Mouse (Mus musculus): ENCODE measurements around the gene Negr1.

Negr1 gene

DNA sequence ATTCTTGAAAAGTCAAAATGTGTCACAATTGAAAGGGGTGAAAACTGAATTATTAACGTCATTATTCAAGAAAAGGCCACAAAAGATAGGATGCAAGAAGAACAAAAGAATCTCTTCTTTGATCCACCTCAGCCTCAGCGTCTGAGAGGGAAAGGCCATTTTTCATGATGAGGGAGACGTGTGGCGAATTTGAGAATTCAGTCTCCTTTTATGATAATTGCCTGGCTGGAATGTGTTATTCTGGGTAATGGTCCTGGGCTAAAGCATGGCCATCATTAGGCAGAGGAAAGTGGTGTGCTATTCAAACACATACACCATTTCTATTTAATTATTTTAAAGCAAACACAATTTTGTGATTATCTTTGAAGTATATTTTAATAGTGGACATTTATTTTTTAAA lies 663.3 kb downstream of the Negr1 start:
- DNase-seq (ENCODE audit: low spot score), result no peak

DNA sequence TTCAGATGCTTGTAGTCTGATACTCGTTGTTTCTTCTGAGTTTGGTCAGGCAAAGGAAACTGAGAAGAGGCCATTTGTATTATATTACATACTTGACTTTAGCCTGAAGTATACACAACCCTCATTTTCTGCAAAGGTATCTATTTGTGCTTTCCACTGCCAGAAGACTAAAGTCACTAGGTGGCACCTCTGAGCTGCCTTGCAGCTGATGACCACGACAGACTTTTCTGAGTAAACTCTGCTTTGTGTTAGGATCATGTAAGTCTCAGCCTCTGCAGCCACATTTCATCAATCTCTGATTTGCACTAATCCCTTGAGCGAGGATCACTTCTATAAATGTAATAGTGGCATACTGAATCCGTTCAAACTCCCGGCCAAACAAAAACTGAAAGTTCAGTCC lies 671.1 kb downstream of the Negr1 start:
- DNase-seq (ENCODE audit: low spot score), result peak; percentile 24

DNA sequence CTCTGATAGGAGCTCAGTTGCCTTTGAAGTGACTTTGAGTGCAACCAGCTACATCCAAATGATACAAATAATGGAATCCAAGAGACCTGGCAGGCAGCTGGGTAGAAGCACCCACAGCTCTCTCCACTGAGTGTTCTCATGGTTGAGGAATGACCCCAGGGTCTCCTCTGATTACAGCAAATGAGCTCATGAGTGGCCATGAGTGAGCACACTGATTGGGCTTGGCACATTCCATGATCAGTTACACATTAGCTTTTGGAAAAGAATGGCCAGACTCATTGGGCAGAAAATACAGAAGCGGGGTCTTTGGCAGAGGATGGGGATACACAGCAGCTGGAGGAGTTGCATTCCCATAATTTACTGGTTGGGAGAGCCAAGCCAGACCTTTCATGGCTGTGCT lies 678.6 kb downstream of the Negr1 start:
- no peak for DNase-seq (ENCODE audit: low spot score)

DNA sequence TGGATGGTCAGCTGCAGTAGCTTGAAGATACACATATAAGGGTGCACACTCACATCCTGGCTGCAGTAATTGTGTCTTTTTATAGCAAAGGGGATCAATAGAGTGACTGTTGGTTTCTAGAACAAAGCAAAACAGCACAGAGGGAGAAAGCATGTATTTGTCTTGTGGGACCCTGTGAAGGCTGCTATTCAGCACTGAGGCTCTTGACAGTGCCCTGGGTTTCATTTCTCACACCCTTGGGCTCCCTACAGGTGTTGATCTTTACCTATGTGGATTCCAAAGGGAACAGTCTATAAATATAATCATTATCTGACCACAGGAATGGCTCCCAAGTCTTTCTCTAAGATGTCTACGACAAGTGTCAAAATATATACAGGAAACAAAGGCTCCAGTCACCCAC lies 693.9 kb downstream of the Negr1 start:
- no peak for DNase-seq (ENCODE audit: low spot score)

DNA sequence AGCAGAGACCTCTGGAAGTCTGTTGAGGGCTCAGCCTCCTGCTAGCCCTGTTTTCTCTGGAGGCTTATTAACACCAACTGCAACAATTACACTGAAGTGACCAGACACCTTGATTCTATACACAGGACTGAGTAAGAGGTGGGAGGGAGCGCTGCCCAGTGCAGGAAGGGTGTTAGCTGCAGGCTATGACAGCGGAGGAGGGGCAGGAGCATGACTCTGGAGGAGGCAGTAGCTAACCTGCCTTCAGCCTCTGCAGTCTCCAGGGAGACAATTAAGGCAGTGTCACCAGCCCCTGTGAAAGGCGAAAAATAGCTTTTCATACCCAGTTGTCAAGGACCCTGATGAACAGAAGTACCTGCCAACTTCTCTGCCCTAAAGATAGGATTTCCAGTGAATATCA lies 694.3 kb downstream of the Negr1 start:
- DNase-seq (ENCODE audit: low spot score), result no peak

DNA sequence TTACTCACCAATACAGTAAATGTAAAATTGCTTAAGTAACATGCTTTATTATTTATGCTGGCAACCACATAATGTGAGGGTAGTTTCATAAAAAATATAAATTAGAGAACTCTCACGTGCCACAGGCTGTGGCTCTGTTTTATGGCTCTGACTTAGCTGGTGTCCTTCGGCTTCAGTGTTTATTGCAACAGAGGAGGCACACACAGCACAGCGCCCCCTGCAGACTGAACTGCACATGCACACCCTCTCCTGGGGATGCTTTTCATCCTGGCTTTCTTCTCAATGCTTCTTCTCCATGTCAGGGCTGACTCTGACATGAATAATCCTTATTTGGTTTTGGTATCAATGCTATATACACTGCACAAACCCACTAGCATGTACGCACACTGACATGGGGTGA lies 707.1 kb downstream of the Negr1 start:
- no peak for DNase-seq (ENCODE audit: low spot score)

DNA sequence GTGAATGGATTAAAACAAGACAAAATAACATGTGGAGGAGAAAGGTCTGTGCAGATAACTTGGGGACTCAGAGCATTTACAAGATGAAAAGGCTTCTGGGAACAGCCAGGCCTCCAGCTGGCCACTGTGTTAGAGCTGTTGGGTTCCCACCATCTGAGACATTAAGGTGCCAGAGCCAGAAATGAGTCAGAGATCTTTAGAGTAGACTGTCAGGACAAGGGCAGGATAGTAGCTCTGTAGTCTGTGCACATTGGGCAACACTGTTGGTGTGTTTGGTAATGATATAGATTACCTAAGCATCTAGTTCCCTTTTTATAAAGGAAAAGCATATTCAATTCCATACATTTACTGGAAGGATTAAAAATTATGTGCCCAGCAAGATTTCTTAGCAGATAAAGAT lies 710.8 kb downstream of the Negr1 start:
- no peak for DNase-seq (ENCODE audit: low spot score)

- no peak for DNase-seq (ENCODE audit: low spot score)
Measured at GRCm38 (mm10) chr3:157274143-157274542, 712.5 kb downstream of the Negr1 start.

GRCm38 (mm10) chr3:157279717-157280116 lies 718.1 kb downstream of the Negr1 start:
- no peak for DNase-seq (ENCODE audit: low spot score)

DNA sequence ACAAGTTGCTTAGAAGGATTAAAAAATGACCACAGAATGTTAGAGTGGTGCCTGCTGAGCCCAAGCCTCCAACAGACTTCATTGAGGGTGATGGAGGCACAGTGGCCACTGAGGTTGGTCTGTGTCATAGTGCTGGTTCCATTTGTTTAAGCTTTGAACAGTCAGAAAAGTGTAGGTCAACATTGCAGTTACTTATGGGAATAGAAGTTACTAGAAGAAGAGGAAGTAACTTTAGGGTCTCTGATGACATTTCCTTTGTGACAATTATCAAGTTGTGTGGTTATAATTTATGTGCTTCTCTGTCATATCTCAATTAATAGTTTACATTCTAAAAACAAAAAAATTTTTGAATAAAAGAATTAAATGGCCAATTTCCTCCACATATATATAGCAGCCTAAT lies 719.7 kb downstream of the Negr1 start:
- no peak for DNase-seq (ENCODE audit: low spot score)

GRCm38 (mm10) chr3:157291286-157291685 lies 729.7 kb downstream of the Negr1 start:
- no peak for DNase-seq (ENCODE audit: low spot score)

DNA sequence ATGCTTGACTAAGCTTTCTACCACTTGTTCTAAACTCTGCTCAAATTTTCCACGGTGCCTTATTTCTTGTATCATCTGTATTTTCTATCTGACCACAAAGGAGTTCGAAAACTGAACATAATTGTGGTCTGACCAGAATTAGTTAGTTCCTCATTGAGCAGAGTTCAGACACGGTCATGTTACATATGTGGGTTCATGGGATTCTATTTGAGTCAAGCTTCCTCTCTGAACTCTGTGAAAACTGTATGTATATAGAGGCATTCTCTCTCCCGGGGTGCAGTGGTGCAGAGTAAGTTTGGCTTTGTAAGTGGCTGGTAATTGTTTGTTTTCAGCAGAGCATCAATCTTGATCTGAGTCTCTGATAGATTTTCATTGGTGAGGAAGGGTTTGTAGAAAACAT lies 735.6 kb downstream of the Negr1 start:
- no peak for DNase-seq (ENCODE audit: low spot score)

DNA sequence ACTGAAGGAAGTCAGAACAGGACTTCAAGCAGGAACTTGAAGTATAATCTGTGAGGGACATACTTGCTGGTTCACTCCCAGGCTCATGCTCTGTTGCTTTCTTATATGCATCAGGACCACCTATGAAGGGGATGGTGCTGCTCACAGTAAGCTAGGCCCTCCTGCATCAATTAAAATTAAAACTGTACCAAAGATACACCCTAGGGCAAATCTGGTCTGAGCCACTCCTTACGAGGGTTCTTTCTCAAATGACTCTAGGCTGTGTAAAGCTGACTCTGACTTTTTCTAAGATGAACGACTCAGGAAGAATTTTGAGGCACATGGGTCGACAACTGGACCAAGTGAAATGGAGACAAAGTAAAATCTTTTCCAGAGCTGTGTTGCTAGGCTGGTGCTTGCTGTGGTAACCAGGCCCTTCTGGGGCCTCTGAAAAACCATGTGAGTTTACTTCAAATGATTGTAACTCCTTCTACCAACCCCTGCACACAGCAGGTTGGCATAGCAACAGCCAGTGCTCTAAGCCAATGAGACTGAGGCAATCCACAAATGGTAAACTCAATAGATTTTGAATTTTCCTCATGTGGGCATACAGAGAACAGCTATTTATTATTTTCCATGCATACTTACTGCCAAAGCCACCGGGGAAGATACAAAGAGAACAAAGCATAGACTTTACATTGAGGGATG lies 742.0 kb downstream of the Negr1 start:
- DNase-seq (ENCODE audit: low spot score), result no peak

GRCm38 (mm10) chr3:157321081-157321573 lies 759.5 kb downstream of the Negr1 start:
- DNase-seq (ENCODE audit: low spot score), result no peak

DNA sequence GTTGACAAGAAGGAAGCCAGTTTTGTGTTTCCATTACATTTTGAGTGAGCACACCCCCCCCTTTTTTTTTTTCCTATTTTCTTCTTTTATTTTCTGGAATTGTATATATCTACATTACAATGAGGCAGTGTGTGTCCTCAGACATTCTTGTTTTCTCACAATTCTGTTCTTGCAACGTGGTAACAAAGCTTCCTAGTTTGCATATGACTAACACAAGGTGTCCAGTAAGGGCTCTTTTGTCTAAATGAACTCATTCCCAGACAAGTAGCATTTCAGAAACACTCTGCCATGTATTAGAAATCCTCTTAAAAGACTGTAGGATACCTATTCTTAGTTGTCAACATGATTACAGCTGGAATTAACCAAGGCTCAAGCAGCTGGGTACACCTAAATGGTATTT lies 760.2 kb downstream of the Negr1 start:
- DNase-seq (ENCODE audit: low spot score), result no peak

DNA sequence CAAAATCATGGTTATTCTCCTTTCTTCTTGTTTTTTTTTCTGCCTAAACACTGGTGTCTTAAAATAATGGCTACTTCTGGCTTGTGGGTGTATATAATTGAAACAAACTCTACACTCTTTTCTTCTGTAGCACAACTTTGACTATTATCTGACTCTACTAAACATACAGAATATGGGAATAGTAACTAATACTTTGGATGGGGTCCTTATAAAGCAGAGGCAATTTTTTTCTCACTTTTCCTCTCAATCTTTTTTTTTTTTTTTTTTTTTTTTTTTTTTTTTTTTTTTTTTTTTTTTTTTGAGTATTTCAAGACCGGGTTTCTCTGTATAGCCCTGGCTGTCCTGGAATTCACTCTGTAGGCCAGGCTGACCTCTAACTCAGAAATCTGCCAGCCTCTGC lies 772.6 kb downstream of the Negr1 start:
- DNase-seq (ENCODE audit: low spot score), result no peak

- no peak for DNase-seq (ENCODE audit: low spot score)
Measured at GRCm38 (mm10) chr3:157349480-157349879, 787.9 kb downstream of the Negr1 start.

DNA sequence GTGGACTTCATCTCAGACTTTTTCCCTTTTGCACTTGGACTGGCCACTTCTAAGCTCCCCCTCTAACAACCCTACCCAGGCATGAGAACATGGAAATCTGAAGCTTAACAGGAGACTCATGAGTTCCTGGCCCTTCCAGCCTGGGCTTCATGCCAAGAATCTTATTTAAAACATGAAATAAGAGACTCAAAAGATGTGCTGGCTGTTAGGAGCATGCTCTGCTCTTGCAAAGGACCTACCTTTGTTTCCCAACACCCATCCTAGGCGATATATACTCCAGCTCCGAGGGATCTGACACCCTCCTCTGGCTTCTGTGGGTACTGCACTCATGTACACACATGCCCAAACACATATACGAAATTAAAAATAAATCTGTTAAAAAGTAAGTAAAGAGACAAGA lies 797.3 kb downstream of the Negr1 start:
- no peak for DNase-seq (ENCODE audit: low spot score)

DNA sequence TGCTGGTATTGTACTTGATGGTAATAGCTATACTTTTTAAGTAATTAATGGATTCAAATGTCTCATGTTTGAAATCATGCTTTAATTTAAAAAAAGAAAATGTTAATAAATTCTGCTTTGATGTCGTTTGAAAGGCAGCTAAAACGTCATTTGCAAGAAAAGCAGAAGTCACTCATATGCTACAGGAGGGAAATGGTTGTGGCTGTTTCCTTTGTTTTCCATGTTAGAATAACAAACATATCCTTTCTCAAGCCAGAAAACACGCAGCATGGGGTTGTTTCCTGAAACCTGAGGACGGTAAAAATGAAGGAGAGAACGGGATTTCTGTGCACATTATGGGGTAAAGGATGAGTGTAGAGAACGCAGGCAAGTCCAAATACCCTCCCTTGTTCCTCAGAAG lies 798.2 kb downstream of the Negr1 start:
- no peak for DNase-seq (ENCODE audit: low spot score)

Data from urinary bladder, postnatal 14 days (tissue).